Mouse (Mus musculus) heart, embryonic 12.5 days (tissue): ENCODE measurements around the gene Dnah17. TPM values are rescaled to one million over a fixed set of nuclear protein-coding genes. Genes with fewer than 3 reads are reported as not detected.
A peak's percentile ranks its signal among the peaks of the same experiment; 100 is the strongest.

ENCODE experiments used
- ATAC-seq: fragments of 200-750 bp; cut with Nextera tagmentation; 2 replicates; pipeline ENCODE4 v1.8.0; 2017; ENCODE audit warnings: moderate TSS enrichment, moderate library complexity; ENCODE audit not compliant: insufficient number of reproducible peaks, low FRiP score
- H3K27ac ChIP-seq: fragments of 300-500 bp; sonication (generic); 2 replicates; pipeline ENCODE4 v1.5.1; 2016; ENCODE audit warnings: mild to moderate bottlenecking, moderate library complexity; ENCODE audit not compliant: poor library complexity, severe bottlenecking
- H3K27me3 ChIP-seq: fragments of 300-500 bp; sonication (generic); replicated peaks from 2 replicates; pipeline ENCODE4 v1.6.1; 2016; ENCODE audit warnings: mild to moderate bottlenecking, moderate library complexity
- H3K36me3 ChIP-seq: fragments of 300-500 bp; sonication (generic); 2 replicates; pipeline ENCODE4 v1.6.1; 2016; ENCODE audit warnings: mild to moderate bottlenecking, moderate library complexity
- H3K4me1 ChIP-seq: fragments of 300-500 bp; sonication (generic); replicated peaks from 2 replicates; pipeline ENCODE4 v1.6.1; 2016; ENCODE audit warnings: mild to moderate bottlenecking
- H3K4me2 ChIP-seq: fragments of 300-500 bp; sonication (generic); 2 replicates; pipeline ENCODE4 v1.6.1; 2016; ENCODE audit warnings: mild to moderate bottlenecking, moderate library complexity
- H3K4me3 ChIP-seq: fragments of 300-500 bp; sonication (generic); 2 replicates; pipeline ENCODE4 v1.5.1; 2016; ENCODE audit warnings: mild to moderate bottlenecking
- H3K9ac ChIP-seq: fragments of 300-500 bp; sonication (generic); 2 replicates; pipeline ENCODE4 v1.6.1; 2016; ENCODE audit warnings: mild to moderate bottlenecking, moderate library complexity
- H3K9me3 ChIP-seq: fragments of 300-500 bp; sonication (generic); replicated peaks from 2 replicates; pipeline ENCODE4 v1.6.1; 2016; ENCODE audit warnings: mild to moderate bottlenecking, moderate library complexity
- WGBS: fragments of 180-500 bp; shearing (Covaris S2); methylation state at CpG from one replicate; pipeline ENCODE4 v1.1.7; 2016; 5-methylcytosine and 5-hydroxymethylcytosine counted together
- polyA plus RNA-seq: library from polyadenylated mRNA; unstranded; fragments of >200 nt; fragmentation: Nextera tagmentation; extraction: Ambion mirVana; gene quantifications from 2 replicates; pipeline ENCODE4 v1.2.1, GENCODE M21; 2016

The Dnah17 gene
- polyA plus RNA-seq, 1 experiment from 2014 or later: 0.10 TPM

DNA sequence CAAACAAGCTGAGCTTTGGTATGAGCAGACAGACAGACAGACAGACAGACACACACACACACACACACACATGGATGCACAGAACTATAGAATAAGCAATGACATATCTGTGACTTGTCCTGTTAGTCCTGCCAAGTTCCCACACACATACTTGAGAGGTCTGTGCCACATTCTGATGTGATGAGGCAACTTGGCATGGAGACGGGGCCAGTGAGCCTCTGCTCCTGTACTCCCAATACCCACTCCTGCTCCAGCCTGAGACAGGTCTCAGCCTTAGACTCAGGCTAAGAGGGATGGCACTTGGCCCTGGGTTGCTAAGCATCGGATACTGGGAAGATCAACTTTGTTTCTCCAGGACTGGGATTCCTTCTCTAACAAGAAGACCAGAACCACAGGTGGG, 30.3 kb upstream of the Dnah17 start:
- 0 out of 2 replicates have a peak, but pooled peaks have one; percentile 57 for ATAC-seq
- peaks cover 28% of the 10 kb centered on the region for H3K36me3 ChIP-seq
- H3K9ac ChIP-seq: peak overlapping the region; percentile 55

DNA sequence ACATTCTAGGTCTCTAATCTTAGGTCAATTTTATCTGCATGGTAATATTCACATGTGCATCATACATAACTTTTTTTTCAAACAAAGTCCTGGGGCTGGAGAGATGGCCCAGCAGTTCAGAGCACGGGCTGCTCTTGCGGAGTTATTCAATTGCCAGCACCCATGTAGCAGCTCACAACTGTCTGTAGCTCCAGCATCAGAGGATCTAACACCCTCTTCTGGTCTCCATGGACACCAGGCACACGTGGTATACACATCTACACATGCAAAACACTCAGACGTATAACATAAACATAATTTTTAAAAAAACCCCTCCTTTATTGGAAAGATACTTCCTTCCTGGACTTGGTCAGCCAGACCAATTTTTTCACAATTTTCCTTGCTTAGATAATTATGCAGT, 28.3 kb upstream of the Dnah17 start:
- Histone ChIP-seq H3K27me3 (no peaks in the 10 kb centered on the region), H3K4me2 (no peak overlapping the region), H3K9ac (no peak overlapping the region), H3K36me3 (peaks cover 10% of the 10 kb centered on the region), H3K9me3 (peaks cover 5% of the 10 kb centered on the region; the same call in 1 of the 2 replicates), H3K4me1 (peaks cover 47% of the 10 kb centered on the region), H3K4me3 (no peak overlapping the region), H3K27ac (no peak overlapping the region)
- 68% methylated on average over 4 of the region's 4 CpGs for WGBS
- no peak for ATAC-seq

More for the DNA sequence above, 30.3 kb upstream of the Dnah17 start:
- Histone ChIP-seq H3K4me1 (peaks cover 57% of the 10 kb centered on the region), H3K9me3 (peaks cover 5% of the 10 kb centered on the region; the same call in 1 of the 2 replicates), H3K4me2 (no peak overlapping the region), H3K4me3 (no peak overlapping the region), H3K27me3 (no peaks in the 10 kb centered on the region), H3K27ac (peak overlapping the region; percentile 86)
- 51% methylated on average over 2 of the region's 2 CpGs for WGBS

DNA sequence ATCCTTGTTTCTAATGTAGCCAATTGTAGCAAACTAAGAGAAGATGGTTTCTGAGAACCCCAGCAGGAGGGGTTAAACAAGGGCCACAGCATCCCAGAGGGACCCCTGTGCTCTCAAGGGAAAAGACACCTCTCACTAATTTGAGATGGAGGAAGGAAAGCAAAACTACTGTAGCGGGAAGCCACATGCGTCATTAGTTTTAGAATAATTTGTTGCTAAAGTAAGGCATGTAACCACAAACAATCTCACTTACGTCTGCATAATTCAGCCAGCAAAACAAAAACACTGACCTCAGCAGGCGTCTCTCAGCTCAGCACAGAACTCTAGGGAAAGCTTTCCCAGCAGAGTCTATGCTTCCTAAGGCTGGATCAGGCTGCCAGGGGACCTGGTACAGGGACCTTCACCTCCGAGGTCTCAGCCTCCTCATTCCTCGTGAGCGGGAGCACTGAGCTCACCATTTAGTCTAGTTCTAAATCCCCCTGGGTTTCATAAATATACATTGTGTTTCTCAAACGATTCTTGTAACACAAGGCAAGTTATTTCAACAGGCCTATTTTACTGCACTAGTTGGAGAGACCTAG, 26.1 kb upstream of the Dnah17 start:
- 76% methylated on average over 8 of the region's 8 CpGs for WGBS
- ATAC-seq: no peak
- H3K9me3 ChIP-seq: peaks cover 7% of the 10 kb centered on the region; the same call in 1 of the 2 replicates
- H3K4me1 ChIP-seq: peaks cover 49% of the 10 kb centered on the region
- no peak overlapping the region for H3K9ac ChIP-seq
- H3K36me3 ChIP-seq: no peaks in the 10 kb centered on the region
- no peaks in the 10 kb centered on the region for H3K27me3 ChIP-seq
- H3K4me3 ChIP-seq: no peak overlapping the region
- H3K4me2 ChIP-seq: no peak overlapping the region
- no peak overlapping the region for H3K27ac ChIP-seq

GRCm38 (mm10) chr11:118152964-118153363, 22.5 kb upstream of the Dnah17 start:
- Histone ChIP-seq H3K9ac (no peak overlapping the region), H3K4me3 (no peak overlapping the region), H3K4me2 (no peak overlapping the region), H3K9me3 (peaks cover 8% of the 10 kb centered on the region; the same call in 1 of the 2 replicates), H3K27ac (peak overlapping the region; percentile 18; the same call in 1 of the 2 replicates), H3K27me3 (no peaks in the 10 kb centered on the region), H3K4me1 (peaks cover 56% of the 10 kb centered on the region), H3K36me3 (no peaks in the 10 kb centered on the region)
- WGBS: 69% methylated on average over 4 of the region's 4 CpGs
- no peak for ATAC-seq

- Histone ChIP-seq H3K9ac (no peak overlapping the region), H3K4me1 (peaks cover 47% of the 10 kb centered on the region), H3K27me3 (no peaks in the 10 kb centered on the region), H3K4me2 (no peak overlapping the region), H3K36me3 (no peaks in the 10 kb centered on the region), H3K27ac (peak overlapping the region; percentile 80), H3K9me3 (peaks cover 8% of the 10 kb centered on the region; the same call in 1 of the 2 replicates), H3K4me3 (no peak overlapping the region)
- WGBS: 69% methylated on average over 5 of the region's 5 CpGs
- ATAC-seq: no peak
These were observed 21.2 kb upstream of the Dnah17 start for GRCm38 (mm10) chr11:118151423-118152180.

- H3K9ac ChIP-seq: no peak overlapping the region
- WGBS: 41% methylated on average over 9 of the region's 9 CpGs
- H3K4me2 ChIP-seq: peak overlapping the region; percentile 24
- H3K27me3 ChIP-seq: no peaks in the 10 kb centered on the region
- no peaks in the 10 kb centered on the region for H3K36me3 ChIP-seq
- ATAC-seq: no peak
- H3K4me1 ChIP-seq: peaks cover 47% of the 10 kb centered on the region
- no peak overlapping the region for H3K4me3 ChIP-seq
- H3K9me3 ChIP-seq: 0 out of 2 replicates have a peak, but pooled peaks cover 3% of the 10 kb centered on the region
- peak overlapping the region; percentile 80 for H3K27ac ChIP-seq
These were observed 19.8 kb upstream of the Dnah17 start for GRCm38 (mm10) chr11:118150115-118150701.

- Histone ChIP-seq H3K27me3 (no peaks in the 10 kb centered on the region), H3K4me3 (no peak overlapping the region), H3K4me1 (peaks cover 36% of the 10 kb centered on the region), H3K36me3 (no peaks in the 10 kb centered on the region), H3K9ac (no peak overlapping the region), H3K4me2 (no peak overlapping the region), H3K27ac (no peak overlapping the region), H3K9me3 (0 out of 2 replicates have a peak, but pooled peaks cover 3% of the 10 kb centered on the region)
- 76% methylated on average over 9 of the region's 9 CpGs for WGBS
- ATAC-seq: no peak
These were observed 17.6 kb upstream of the Dnah17 start for GRCm38 (mm10) chr11:118147877-118148637.

DNA sequence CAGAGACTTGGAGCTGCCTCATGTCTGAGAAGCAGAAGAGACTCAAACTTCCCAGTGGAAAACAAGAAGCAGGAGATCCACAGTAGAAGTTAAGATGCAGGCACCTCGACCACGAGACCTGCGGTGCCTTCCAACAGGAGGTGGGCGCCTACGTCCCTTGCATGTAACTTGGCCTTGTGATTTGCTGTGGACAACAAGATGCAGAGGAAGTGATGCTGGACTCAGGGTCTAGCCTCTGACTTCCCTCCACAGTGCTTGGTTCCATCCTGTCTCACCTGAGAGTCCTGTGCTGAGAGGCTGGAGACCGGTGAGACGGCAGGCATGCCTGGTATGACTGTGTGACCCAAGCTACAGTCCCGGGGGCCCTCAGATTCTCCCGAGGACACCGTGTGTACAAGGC, 16.0 kb upstream of the Dnah17 start:
- no peak for ATAC-seq
- WGBS: 88% methylated on average over 10 of the region's 10 CpGs
- H3K36me3 ChIP-seq: no peaks in the 10 kb centered on the region
- no peaks in the 10 kb centered on the region for H3K9me3 ChIP-seq
- no peak overlapping the region for H3K4me3 ChIP-seq
- no peak overlapping the region for H3K4me2 ChIP-seq
- peaks cover 38% of the 10 kb centered on the region for H3K4me1 ChIP-seq
- no peaks in the 10 kb centered on the region for H3K27me3 ChIP-seq
- peak overlapping the region; percentile 12; the same call in 1 of the 2 replicates for H3K27ac ChIP-seq
- no peak overlapping the region for H3K9ac ChIP-seq

DNA sequence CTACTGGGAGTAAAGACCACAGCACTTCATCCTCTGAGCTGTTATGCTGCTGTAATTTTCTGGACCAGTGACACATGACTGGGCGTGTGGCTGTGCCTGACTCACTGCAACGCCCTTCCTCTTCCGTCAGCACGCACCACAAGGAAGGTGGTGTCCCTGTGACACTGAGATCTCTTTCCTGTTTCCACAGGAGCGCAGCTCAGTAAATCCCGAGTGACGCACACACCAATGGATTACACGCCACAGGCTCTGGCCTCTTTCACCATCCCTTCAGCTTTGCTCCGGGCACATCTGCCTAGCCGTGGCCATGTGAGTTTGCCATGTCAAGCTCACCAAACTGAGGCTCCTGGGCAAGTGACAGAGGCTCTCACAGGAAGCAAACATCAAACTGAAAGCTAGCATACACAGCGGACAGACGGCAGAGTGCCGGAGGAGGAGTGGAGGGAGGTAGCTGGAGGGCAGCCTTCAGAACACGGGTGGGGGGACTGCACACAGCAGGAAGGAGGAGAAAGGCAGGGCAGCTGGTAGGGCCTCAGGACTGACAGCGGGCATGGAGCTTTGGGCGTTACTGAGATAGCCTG, 15.4 kb upstream of the Dnah17 start:
- ATAC-seq: peak; percentile 48; the same call in 1 of the 2 replicates
- H3K27ac ChIP-seq: peak overlapping the region; percentile 12; the same call in 1 of the 2 replicates
- H3K9ac ChIP-seq: 0 out of 2 replicates have a peak overlapping the region, but pooled peaks have one; percentile 26
- H3K36me3 ChIP-seq: no peaks in the 10 kb centered on the region
- H3K4me2 ChIP-seq: peak overlapping the region; percentile 26
- peaks cover 34% of the 10 kb centered on the region for H3K4me1 ChIP-seq
- H3K9me3 ChIP-seq: no peaks in the 10 kb centered on the region
- H3K4me3 ChIP-seq: no peak overlapping the region
- WGBS: 69% methylated on average over 16 of the region's 16 CpGs
- no peaks in the 10 kb centered on the region for H3K27me3 ChIP-seq

DNA sequence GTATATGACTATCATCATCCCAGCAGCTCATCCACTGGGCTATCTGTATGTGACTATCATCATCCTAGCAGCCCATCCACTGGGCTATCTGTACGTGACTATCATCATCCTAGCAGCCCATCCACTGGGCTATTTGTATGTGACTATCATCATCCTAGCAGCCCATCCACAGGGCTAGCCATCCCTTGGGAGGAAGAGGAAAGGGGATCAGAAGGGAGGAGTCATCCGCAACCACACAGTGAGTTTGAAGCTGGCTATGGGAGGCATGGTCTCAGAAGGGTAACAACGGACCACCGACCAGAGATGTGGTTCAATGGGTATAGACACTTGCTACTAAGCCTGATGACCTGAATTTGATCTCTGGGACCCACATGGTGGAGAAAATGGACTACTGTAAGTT, 14.7 kb upstream of the Dnah17 start:
- WGBS: 84% methylated on average over 4 of the region's 4 CpGs
- Histone ChIP-seq H3K9me3 (no peaks in the 10 kb centered on the region), H3K36me3 (no peaks in the 10 kb centered on the region), H3K4me1 (peaks cover 32% of the 10 kb centered on the region), H3K27ac (no peak overlapping the region), H3K27me3 (no peaks in the 10 kb centered on the region), H3K4me2 (no peak overlapping the region), H3K9ac (no peak overlapping the region), H3K4me3 (no peak overlapping the region)
- ATAC-seq: no peak
